20 mouse cellular contexts compared by ENCODE assay signal in the genomic region with DNA sequence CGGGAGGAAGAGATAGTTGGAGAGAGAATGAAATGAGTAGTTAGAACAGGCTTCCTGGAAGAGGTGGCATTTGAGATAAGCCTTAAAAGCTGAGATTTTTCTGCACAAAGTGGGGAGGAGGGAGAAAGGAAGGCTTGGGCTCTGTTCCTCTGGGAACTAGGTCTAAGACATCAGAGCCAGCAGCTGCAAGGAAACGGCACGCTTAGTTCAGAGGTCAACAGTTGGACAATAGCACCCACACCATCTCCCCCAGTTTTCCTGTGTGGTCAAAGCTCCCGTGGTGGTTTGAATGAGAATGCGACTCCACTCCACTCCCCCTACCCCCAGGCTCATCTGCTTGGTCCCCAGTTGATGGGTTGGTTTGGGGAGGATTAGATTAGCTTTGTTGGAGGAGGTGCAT. TPM values are rescaled to one million over a fixed set of nuclear protein-coding genes. Genes with fewer than 3 reads are reported as not detected.
DNase-seq lines count a peak whose midpoint lies in the region; ATAC-seq and TF ChIP-seq lines count a peak whose summit lies in the region.
"Had no signal": no experiment of that assay in that cellular context is flagged by ENCODE, and none has a peak within 500 bp of the region (broad histone marks: within the 10 kb centered on the region; RNA-seq: fewer than 3 reads in every experiment).

No protein-coding gene starts in this region.

- peak; percentile 75 for DNase-seq in lung, embryonic 14.5 days
- DNase-seq in lung, postnatal 0 days (ENCODE audit: low spot score), result peak; percentile 69
- DNase-seq in lung, postnatal 36 days, result peak; percentile 70
- DNase-seq in heart, postnatal 36 days, result no peak
- DNase-seq in forebrain, embryonic 10.5 days (ENCODE audit: extremely low spot score, low spot score), result no peak
- DNase-seq in adipocyte (ENCODE audit: low spot score), result no peak
- DNase-seq: adrenal gland, adult 8-10 months; adrenal gland, postnatal 36 days; cerebellum, adult 8-10 months; cerebellum, postnatal 25 days; forebrain, postnatal 0 days; gastrocnemius, postnatal 14 days; heart, adult 2 months; heart, postnatal 14 days had no signal

- no peak for ATAC-seq in lung, embryonic 14.5 days (ENCODE audit: insufficient read depth)
- ATAC-seq in lung, postnatal 0 days, result peak; percentile 61
- ATAC-seq: forebrain, embryonic 13.5 days; forebrain, postnatal 0 days had no signal

- H3K36me3 ChIP-seq in lung, embryonic 14.5 days (ENCODE audit: insufficient read depth), result no peaks in the 10 kb centered on the region
- no peaks in the 10 kb centered on the region for H3K36me3 ChIP-seq in lung, postnatal 0 days (ENCODE audit: insufficient read depth, low read length)
- H3K36me3 ChIP-seq in forebrain, embryonic 10.5 days (replicated peaks), result no peaks in the 10 kb centered on the region
- H3K36me3 ChIP-seq: embryonic facial prominence, embryonic 12.5 days; heart, embryonic 15.5 days; hindbrain, embryonic 10.5 days had no signal

- H3K9ac ChIP-seq in lung, embryonic 14.5 days, result no peak overlapping the region
- no peak overlapping the region for H3K9ac ChIP-seq in lung, postnatal 0 days (replicated peaks; ENCODE audit: low read depth)
- H3K9ac ChIP-seq: embryonic facial prominence, embryonic 12.5 days; forebrain, embryonic 13.5 days; forebrain, postnatal 0 days; heart, embryonic 15.5 days; hindbrain, embryonic 14.5 days had no signal

- intact Hi-C loops in heart, postnatal 36 days (cut with DNase I), result loop anchor here (2.0 kb wide), 1 partner anchor 14 kb away; no protein-coding TSS in a partner anchor

- 27% methylated on average over 5 of the region's 5 CpGs for WGBS in lung, embryonic 14.5 days
- WGBS in lung, postnatal 0 days, result 48% methylated on average over 5 of the region's 5 CpGs
- WGBS in forebrain, embryonic 10.5 days, result 66% methylated on average over 5 of the region's 5 CpGs

- no peak overlapping the region for H3K4me3 ChIP-seq in lung, embryonic 14.5 days (ENCODE audit: low read depth, low read length)
- no peak overlapping the region for H3K4me3 ChIP-seq in lung, postnatal 0 days (ENCODE audit: low read depth, low read length)
- no peak overlapping the region for H3K4me3 ChIP-seq in forebrain, embryonic 10.5 days
- H3K4me3 ChIP-seq: embryonic facial prominence, embryonic 12.5 days; forebrain, embryonic 13.5 days; heart, adult 2 months; heart, embryonic 15.5 days; hindbrain, embryonic 10.5 days had no signal

- H3K27ac ChIP-seq in lung, embryonic 14.5 days (ENCODE audit: low read depth), result no peak overlapping the region
- H3K27ac ChIP-seq in lung, postnatal 0 days (ENCODE audit: low read length), result no peak overlapping the region
- no peak overlapping the region for H3K27ac ChIP-seq in forebrain, embryonic 10.5 days
- H3K27ac ChIP-seq: embryonic facial prominence, embryonic 12.5 days; forebrain, embryonic 13.5 days; heart, adult 2 months; heart, embryonic 15.5 days; hindbrain, embryonic 10.5 days; hindbrain, embryonic 14.5 days had no signal

- TF ChIP-seq CTCF in lung, embryonic 14.5 days (IDR thresholded peaks at IDR 0.05; ENCODE audit: low read depth), result no peak
- no peak for TF ChIP-seq CTCF in lung, postnatal 0 days (IDR thresholded peaks at IDR 0.05)

- H3K4me1 ChIP-seq in lung, embryonic 14.5 days (ENCODE audit: insufficient read depth), result peaks cover 9% of the 10 kb centered on the region
- no peaks in the 10 kb centered on the region for H3K4me1 ChIP-seq in lung, postnatal 0 days (ENCODE audit: insufficient read depth, low read depth, low read length)
- H3K4me1 ChIP-seq in forebrain, embryonic 10.5 days, result 0 out of 2 replicates have a peak, but pooled peaks cover 4% of the 10 kb centered on the region
- H3K4me1 ChIP-seq: forebrain, embryonic 13.5 days had no signal

- H3K4me2 ChIP-seq in lung, embryonic 14.5 days, result no peak overlapping the region
- no peak overlapping the region for H3K4me2 ChIP-seq in lung, postnatal 0 days (replicated peaks; ENCODE audit: low read depth, low read length)
- H3K4me2 ChIP-seq: embryonic facial prominence, embryonic 12.5 days; forebrain, embryonic 13.5 days; heart, embryonic 11.5 days; heart, embryonic 15.5 days; hindbrain, embryonic 14.5 days had no signal

- no peaks in the 10 kb centered on the region for H3K9me3 ChIP-seq in lung, embryonic 14.5 days (ENCODE audit: low read depth, low read length)
- no peaks in the 10 kb centered on the region for H3K9me3 ChIP-seq in lung, postnatal 0 days (ENCODE audit: low read length)
- H3K9me3 ChIP-seq in forebrain, embryonic 10.5 days, result no peaks in the 10 kb centered on the region
- H3K9me3 ChIP-seq: embryonic facial prominence, embryonic 12.5 days; forebrain, embryonic 13.5 days; heart, embryonic 15.5 days; hindbrain, embryonic 10.5 days had no signal

- H3K27me3 ChIP-seq in lung, embryonic 14.5 days (ENCODE audit: insufficient read depth, low read length), result no peaks in the 10 kb centered on the region
- H3K27me3 ChIP-seq in lung, postnatal 0 days (replicated peaks; ENCODE audit: insufficient read depth, low read length), result no peaks in the 10 kb centered on the region
- no peaks in the 10 kb centered on the region for H3K27me3 ChIP-seq in forebrain, embryonic 10.5 days (ENCODE audit: poor library complexity, severe bottlenecking)
- H3K27me3 ChIP-seq: forebrain, embryonic 13.5 days had no signal

- TF ChIP-seq EP300 in lung, postnatal 0 days (IDR thresholded peaks at IDR 0.05), result no peak

RNA-seq across cellular contexts. Expression of gene Colq, which starts 31.9 kb away (rescaled TPM):
- 0.14 and 0.43 TPM in 2 replicates for polyA plus RNA-seq in lung, embryonic 14.5 days (2014; fragmentation: Nextera tagmentation; extraction: Ambion mirVana)
- 1.1 and 1.4 TPM in 2 replicates for polyA plus RNA-seq in lung, postnatal 0 days (2015; fragmentation: Nextera tagmentation; extraction: Ambion mirVana)
- total RNA-seq in heart, postnatal 36 days (2021), result 1 to 10 TPM; 6.0 to 9.9 TPM
- 0.16 and 0.22 TPM in 2 replicates for polyA plus RNA-seq in forebrain, embryonic 10.5 days (2016; fragmentation: Nextera tagmentation; extraction: Ambion mirVana)
- total RNA-seq: adrenal gland, postnatal 36 days had no signal
- polyA plus RNA-seq: forebrain, embryonic 13.5 days had no signal

Comparison
In these comparisons a context has a peak if more than half of its experiments do, and no peak if none do; other contexts are left out.
1. DNase-seq: peak in lung, embryonic 14.5 days (single experiment), lung, postnatal 0 days (single experiment) and lung, postnatal 36 days (single experiment); none in heart, postnatal 36 days (0 of 2), forebrain, embryonic 10.5 days (single experiment) and adipocyte (single experiment).